Mouse (Mus musculus): ENCODE results near the gene Cap2.

The Cap2 gene

DNA sequence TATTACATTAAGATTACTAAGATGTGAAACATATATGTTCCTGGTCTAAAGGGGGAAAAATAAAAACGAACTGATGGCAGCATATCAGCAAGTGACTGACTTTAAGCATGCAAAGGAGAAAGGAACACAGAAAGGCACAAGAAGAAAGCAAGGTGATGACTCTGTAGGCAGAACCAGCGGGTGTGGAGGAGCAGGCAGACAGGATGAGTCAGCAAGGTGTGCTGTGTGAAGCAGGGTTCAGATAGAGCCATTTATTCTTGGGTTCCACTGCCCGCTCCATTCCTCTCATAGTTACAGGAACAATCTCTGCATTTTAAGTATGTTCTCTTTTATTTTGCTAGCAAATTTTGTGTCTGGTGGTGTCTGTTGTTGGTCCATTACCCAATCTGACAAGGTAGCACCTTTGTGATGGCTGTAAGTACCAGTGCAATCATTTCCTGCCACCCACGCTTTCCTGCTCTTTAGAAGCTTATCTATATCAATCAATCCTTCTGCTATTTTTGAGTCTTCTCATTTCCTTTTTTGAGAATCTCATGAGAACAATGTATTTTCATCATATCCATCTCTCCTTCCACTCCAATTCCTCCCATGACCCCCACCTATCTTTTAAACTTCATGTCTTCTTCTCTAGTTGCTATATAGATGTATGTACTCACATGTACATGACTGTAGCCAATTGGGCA, 189.1 kb downstream of the Cap2 start:
- DNase-seq (ENCODE audit: low read depth, low spot score): no peak

DNA sequence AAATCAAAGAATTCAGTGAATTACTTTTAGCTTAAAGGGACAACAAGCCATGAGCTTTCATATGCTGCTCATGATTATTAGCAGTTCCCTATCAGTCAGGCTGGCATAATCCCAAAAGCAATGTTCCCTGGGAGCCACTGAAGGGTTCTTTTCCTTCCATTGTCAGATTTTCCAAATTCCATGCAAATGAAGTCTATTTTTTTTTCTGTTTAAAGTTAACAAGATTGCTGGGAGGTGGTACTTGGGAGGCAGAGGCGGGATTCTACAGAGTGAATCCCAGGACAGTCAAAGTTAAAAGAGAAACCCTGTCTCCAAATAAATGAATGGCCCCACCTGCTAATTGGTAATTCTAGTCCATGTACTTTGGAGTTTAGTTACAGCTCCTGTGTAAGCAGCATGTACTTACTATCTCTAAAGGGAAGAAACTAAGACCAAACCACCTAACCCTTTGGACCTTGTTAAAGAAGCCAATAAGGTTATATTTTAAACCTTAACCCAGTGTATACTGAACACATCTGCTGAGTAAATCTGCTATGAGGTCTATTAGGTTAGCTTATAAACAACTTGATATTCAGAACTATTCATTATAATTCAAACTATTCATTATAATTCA, 193.8 kb downstream of the Cap2 start:
- peak; percentile 25 for DNase-seq (ENCODE audit: low read depth, low spot score)

DNA sequence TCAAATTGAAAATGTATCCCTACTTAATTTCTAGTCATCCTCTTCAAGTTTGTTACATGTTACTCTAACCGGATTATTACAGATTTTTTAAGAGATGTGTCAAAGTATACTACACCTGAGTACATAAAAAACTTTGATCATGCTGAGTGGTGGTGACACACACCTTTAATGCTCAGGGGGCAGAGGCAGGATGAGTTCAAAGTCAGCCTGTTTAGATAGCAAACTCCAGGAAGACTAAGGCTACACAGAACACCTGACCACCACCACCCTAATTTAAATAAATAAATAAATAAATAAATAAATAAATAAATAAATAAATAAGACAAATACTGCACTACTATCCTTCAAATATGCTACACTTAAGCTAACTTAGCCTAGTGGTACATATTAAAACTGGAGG, 194.3 kb downstream of the Cap2 start:
- DNase-seq (ENCODE audit: low read depth, low spot score): no peak

DNA sequence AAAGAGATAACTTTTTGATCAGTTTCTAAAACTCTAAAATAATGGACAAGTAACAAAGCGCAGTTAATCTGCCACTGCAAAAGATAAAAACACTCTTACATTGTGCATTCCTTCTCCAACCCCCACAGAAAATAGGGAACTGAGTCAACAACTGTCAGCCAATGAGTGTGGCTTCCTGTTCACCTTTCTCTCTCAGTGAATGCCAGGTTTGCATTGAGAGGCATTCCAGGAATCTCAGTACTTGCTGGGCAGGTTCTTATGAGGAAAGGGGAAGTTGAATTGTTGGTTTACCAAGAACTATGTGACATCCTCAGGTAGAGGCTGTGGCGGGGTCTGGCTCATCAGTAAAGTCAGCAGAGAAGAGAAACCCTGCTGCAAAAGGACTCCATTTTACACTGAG, 195.1 kb downstream of the Cap2 start:
- peak; percentile 31 for DNase-seq (ENCODE audit: low read depth, low spot score)

DNA sequence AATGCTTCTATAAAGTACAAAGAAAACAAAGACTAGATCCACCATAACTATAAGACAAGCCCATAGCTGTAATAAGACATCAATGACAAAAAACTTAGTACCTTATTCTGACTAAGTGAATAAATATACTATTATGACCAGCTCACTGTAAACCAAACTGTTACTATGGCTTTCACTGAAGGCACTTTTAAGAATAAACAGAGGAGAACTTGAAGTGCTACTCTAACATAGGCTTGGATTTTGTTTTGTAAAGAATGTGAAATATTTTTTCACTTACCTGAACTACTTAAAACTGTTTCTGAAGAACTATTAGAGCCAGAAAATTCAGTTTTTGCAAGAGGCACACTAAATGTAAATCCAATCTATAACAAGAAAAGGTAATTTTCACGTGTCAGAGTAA, 197.7 kb downstream of the Cap2 start:
- no peak for DNase-seq (ENCODE audit: low read depth, low spot score)

Data from ZHBTc4 (cell line).